Mouse (Mus musculus) limb, embryonic 14.5 days (tissue): Measurements from ENCODE around the gene Appl1. TPM values are rescaled to one million over a fixed set of nuclear protein-coding genes. Genes with fewer than 3 reads are reported as not detected.

Source experiments
- ATAC-seq: fragments of 200-750 bp; cut with Nextera tagmentation; 2 replicates; pipeline ENCODE4 v1.8.0; 2017; ENCODE audit warnings: low read depth, moderate number of reproducible peaks, moderate TSS enrichment; ENCODE audit not compliant: low FRiP score
- DNase-seq: peaks from one replicate; pipeline ENCODE4 v3.0.0-alpha.2; 2015; ENCODE audit warnings: low spot score
- H3K27ac ChIP-seq: fragments of 300-500 bp; sonication (generic); replicated peaks from 2 replicates; pipeline ENCODE4 v1.5.1; 2014; ENCODE audit warnings: low read depth, mild to moderate bottlenecking, low read length, moderate library complexity, mixed read lengths
- H3K27me3 ChIP-seq: fragments of 300-500 bp; sonication (generic); 2 replicates; pipeline ENCODE4 v1.6.1; 2014; ENCODE audit warnings: low read length, mixed read lengths; ENCODE audit not compliant: control insufficient read depth, insufficient read depth
- H3K36me3 ChIP-seq: fragments of 300-500 bp; sonication (generic); 2 replicates; pipeline ENCODE4 v1.6.1; 2014; ENCODE audit warnings: mild to moderate bottlenecking, low read length, moderate library complexity, mixed read lengths; ENCODE audit not compliant: control insufficient read depth, insufficient read depth
- H3K4me1 ChIP-seq: fragments of 300-500 bp; sonication (generic); 2 replicates; pipeline ENCODE4 v1.6.1; 2014; ENCODE audit warnings: antibody characterized with exemption, low read length, mixed read lengths; ENCODE audit not compliant: control insufficient read depth, insufficient read depth
- H3K4me2 ChIP-seq: fragments of 300-500 bp; sonication (generic); replicated peaks from 2 replicates; pipeline ENCODE4 v1.6.1; 2014; ENCODE audit warnings: low read depth, mild to moderate bottlenecking, low read length, moderate library complexity; ENCODE audit not compliant: severe bottlenecking
- H3K4me3 ChIP-seq: fragments of 300-500 bp; sonication (generic); replicated peaks from 2 replicates; pipeline ENCODE4 v1.5.1; 2014; ENCODE audit warnings: low read length
- H3K9ac ChIP-seq: fragments of 300-500 bp; sonication (generic); 2 replicates; pipeline ENCODE4 v1.6.1; 2014; ENCODE audit warnings: mild to moderate bottlenecking, low read depth, low read length, moderate library complexity; ENCODE audit not compliant: severe bottlenecking
- H3K9me3 ChIP-seq: fragments of 300-500 bp; sonication (generic); 2 replicates; pipeline ENCODE4 v1.6.1; 2016; ENCODE audit warnings: low read length; ENCODE audit not compliant: control insufficient read depth
- POLR2A ChIP-seq: fragments of 200-500 bp; IDR thresholded peaks from 2 replicates; pipeline ENCODE4 v1.8.0; 2012; ENCODE audit warnings: inconsistent platforms, mild to moderate bottlenecking, moderate library complexity, borderline replicate concordance; ENCODE audit not compliant: insufficient read depth, insufficient read length; ENCODE audit errors: extremely low read depth
- WGBS: fragments of 180-500 bp; shearing (Covaris S2); extraction: QIAGEN DNeasy Blood & Tissue Kit; methylation state at CpG from one replicate; pipeline ENCODE4 v1.1.7; 2014; 5-methylcytosine and 5-hydroxymethylcytosine counted together
- polyA plus RNA-seq, 2 experiments: library from polyadenylated mRNA; depleted of rRNA in 1 of 2; stranded (reverse) in 1 of 2; unstranded in 1 of 2; fragments of >200 nt; fragmentation: Nextera tagmentation in 1 of 2; extraction: Ambion mirVana in 1 of 2; gene quantifications; 2 replicates each; pipeline versions ENCODE4 v1.2.1 to v1.2.3; 2012 to 2014

Appl1 gene
- polyA plus RNA-seq, 2 experiments, result 23.1 to 52.7 TPM

- H3K36me3 ChIP-seq, result no peaks in the 10 kb centered on the region
- no peak overlapping the region for H3K4me2 ChIP-seq
- no peak overlapping the region for H3K27ac ChIP-seq
- H3K27me3 ChIP-seq, result no peaks in the 10 kb centered on the region
- ATAC-seq (no peak), DNase-seq (no peak)
- H3K9me3 ChIP-seq, result peaks cover 6% of the 10 kb centered on the region; the same call in 1 of the 2 replicates
- WGBS, result 93% methylated on average over 8 of the region's 8 CpGs
- no peak for TF ChIP-seq POLR2A
- no peak overlapping the region for H3K9ac ChIP-seq
- H3K4me3 ChIP-seq, result no peak overlapping the region
- H3K4me1 ChIP-seq, result no peaks in the 10 kb centered on the region
Observed at GRCm38 (mm10) chr14:26981021-26981420, 10.0 kb upstream of the Appl1 start.

GRCm38 (mm10) chr14:26979808-26980207, 8.8 kb upstream of the Appl1 start:
- H3K4me1 ChIP-seq, result no peaks in the 10 kb centered on the region
- H3K27ac ChIP-seq, result no peak overlapping the region
- H3K36me3 ChIP-seq, result no peaks in the 10 kb centered on the region
- no peak overlapping the region for H3K4me2 ChIP-seq
- DNase-seq, result no peak
- TF ChIP-seq POLR2A, result no peak
- no peak overlapping the region for H3K4me3 ChIP-seq
- peaks cover 6% of the 10 kb centered on the region; the same call in 1 of the 2 replicates for H3K9me3 ChIP-seq
- 89% methylated on average over 3 of the region's 3 CpGs for WGBS
- no peak for ATAC-seq
- H3K27me3 ChIP-seq, result no peaks in the 10 kb centered on the region
- no peak overlapping the region for H3K9ac ChIP-seq

- ATAC-seq, result no peak
- no peak for TF ChIP-seq POLR2A
- DNase-seq, result no peak
Observed at GRCm38 (mm10) chr14:26977500-26977899, 6.5 kb upstream of the Appl1 start.

GRCm38 (mm10) chr14:26976212-26976611, 5.2 kb upstream of the Appl1 start:
- Histone ChIP-seq H3K4me2 (no peak overlapping the region), H3K9me3 (peaks cover 5% of the 10 kb centered on the region; the same call in 1 of the 2 replicates), H3K27ac (no peak overlapping the region), H3K4me3 (no peak overlapping the region), H3K4me1 (no peaks in the 10 kb centered on the region), H3K36me3 (no peaks in the 10 kb centered on the region), H3K27me3 (no peaks in the 10 kb centered on the region), H3K9ac (no peak overlapping the region)
- WGBS, result 77% methylated on average over 7 of the region's 7 CpGs
- ATAC-seq (no peak), DNase-seq (no peak)
- no peak for TF ChIP-seq POLR2A

More at GRCm38 (mm10) chr14:26977500-26977899, 6.5 kb upstream of the Appl1 start:
- peaks cover 6% of the 10 kb centered on the region; the same call in 1 of the 2 replicates for H3K9me3 ChIP-seq
- WGBS, result 36% methylated on average over 2 of the region's 2 CpGs
- no peaks in the 10 kb centered on the region for H3K4me1 ChIP-seq
- H3K9ac ChIP-seq, result no peak overlapping the region
- H3K27me3 ChIP-seq, result no peaks in the 10 kb centered on the region
- no peak overlapping the region for H3K4me3 ChIP-seq
- no peaks in the 10 kb centered on the region for H3K36me3 ChIP-seq
- no peak overlapping the region for H3K27ac ChIP-seq
- no peak overlapping the region for H3K4me2 ChIP-seq

GRCm38 (mm10) chr14:26975490-26975889, 4.5 kb upstream of the Appl1 start:
- H3K36me3 ChIP-seq, result no peaks in the 10 kb centered on the region

GRCm38 (mm10) chr14:26973089-26973488, 2.1 kb upstream of the Appl1 start:
- WGBS, result 80% methylated on average over 2 of the region's 2 CpGs

More at GRCm38 (mm10) chr14:26975490-26975889, 4.5 kb upstream of the Appl1 start:
- Histone ChIP-seq H3K4me1 (no peaks in the 10 kb centered on the region), H3K27ac (no peak overlapping the region), H3K27me3 (no peaks in the 10 kb centered on the region), H3K4me3 (no peak overlapping the region), H3K4me2 (no peak overlapping the region), H3K9ac (no peak overlapping the region), H3K9me3 (no peaks in the 10 kb centered on the region)
- 66% methylated on average over 3 of the region's 3 CpGs for WGBS
- ATAC-seq (no peak), DNase-seq (no peak)
- no peak for TF ChIP-seq POLR2A

More at GRCm38 (mm10) chr14:26973089-26973488, 2.1 kb upstream of the Appl1 start:
- H3K27me3 ChIP-seq, result no peaks in the 10 kb centered on the region
- no peak overlapping the region for H3K4me2 ChIP-seq
- H3K27ac ChIP-seq, result no peak overlapping the region
- H3K9ac ChIP-seq, result no peak overlapping the region
- ATAC-seq (no peak), DNase-seq (no peak)
- H3K4me3 ChIP-seq, result no peak overlapping the region
- TF ChIP-seq POLR2A, result no peak
- H3K9me3 ChIP-seq, result no peaks in the 10 kb centered on the region
- no peaks in the 10 kb centered on the region for H3K36me3 ChIP-seq
- H3K4me1 ChIP-seq, result no peaks in the 10 kb centered on the region; the same call in 1 of the 2 replicates
